Comparison of ENCODE assay signal across 36 mouse cellular contexts in the genomic region with DNA sequence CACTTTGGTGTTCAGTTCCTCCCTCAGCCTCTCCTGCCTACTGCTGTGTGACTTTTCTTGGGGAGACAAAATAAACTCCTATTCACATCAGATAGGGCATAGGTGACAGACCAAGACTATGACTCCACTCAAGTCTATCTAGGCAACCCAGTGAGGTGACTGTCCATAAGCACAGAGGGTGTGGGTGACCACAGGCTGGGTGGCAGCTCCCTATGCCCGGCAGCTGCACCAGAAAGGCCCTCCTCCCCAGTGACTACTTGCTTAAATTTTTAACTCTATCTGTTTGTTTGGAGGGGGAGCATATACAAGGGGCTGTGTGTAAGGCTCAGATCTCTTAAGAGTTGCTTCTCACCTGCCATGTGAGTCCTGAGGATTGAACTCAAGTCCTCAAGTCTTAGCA. TPM values are rescaled to one million over a fixed set of nuclear protein-coding genes. Genes with fewer than 3 reads are reported as not detected.
"Had no signal": no experiment of that assay in that cellular context is flagged by ENCODE, and none has a peak within 500 bp of the region (broad histone marks: within the 10 kb centered on the region; RNA-seq: fewer than 3 reads in every experiment).

No protein-coding gene starts in this region.

- H3K27me3 ChIP-seq: embryonic facial prominence, embryonic 15.5 days had no signal

- H3K27ac ChIP-seq: embryonic facial prominence, embryonic 10.5 days; embryonic facial prominence, embryonic 12.5 days; embryonic facial prominence, embryonic 13.5 days; embryonic facial prominence, embryonic 15.5 days; forebrain, embryonic 10.5 days; forebrain, embryonic 12.5 days; forebrain, embryonic 13.5 days; forebrain, embryonic 15.5 days; gastrocnemius, adult 2 months; heart, adult 2 months had no signal

- H3K4me3 ChIP-seq: embryonic facial prominence, embryonic 10.5 days; embryonic facial prominence, embryonic 12.5 days; embryonic facial prominence, embryonic 13.5 days; embryonic facial prominence, embryonic 15.5 days; erythroblast, embryonic 14.5 days; forebrain, embryonic 10.5 days; forebrain, embryonic 12.5 days; forebrain, embryonic 13.5 days; forebrain, embryonic 15.5 days; gastrocnemius, adult 2 months; heart, adult 2 months had no signal

- H3K4me2 ChIP-seq: embryonic facial prominence, embryonic 12.5 days; embryonic facial prominence, embryonic 13.5 days; embryonic facial prominence, embryonic 15.5 days; forebrain, embryonic 12.5 days; forebrain, embryonic 13.5 days; forebrain, embryonic 15.5 days had no signal

- DNase-seq: cerebellum, adult 2 months; cerebellum, adult 8-10 months; cerebellum, adult 9-10 months; cerebellum, adult 9-11 months; cerebellum, postnatal 10 days; cerebellum, postnatal 14 days; cerebellum, postnatal 25 days; cerebellum, postnatal 36 days; embryo, embryonic 11 days; forebrain, postnatal 0 days; gastrocnemius, adult 2 months; gastrocnemius, postnatal 10 days; gastrocnemius, postnatal 14 days; gastrocnemius, postnatal 25 days; gastrocnemius, postnatal 36 days; heart, adult 11 months; heart, adult 18-20 months; heart, adult 2 months had no signal

- H3K9me3 ChIP-seq: embryonic facial prominence, embryonic 10.5 days; embryonic facial prominence, embryonic 12.5 days; embryonic facial prominence, embryonic 13.5 days; embryonic facial prominence, embryonic 15.5 days; forebrain, embryonic 10.5 days; forebrain, embryonic 12.5 days; forebrain, embryonic 13.5 days; forebrain, embryonic 15.5 days had no signal

- H3K9ac ChIP-seq: embryonic facial prominence, embryonic 12.5 days; embryonic facial prominence, embryonic 13.5 days; embryonic facial prominence, embryonic 15.5 days; forebrain, embryonic 12.5 days; forebrain, embryonic 13.5 days; forebrain, embryonic 15.5 days; forebrain, postnatal 0 days had no signal

- ATAC-seq: forebrain, embryonic 13.5 days; forebrain, embryonic 14.5 days; forebrain, embryonic 15.5 days; forebrain, embryonic 16.5 days; forebrain, postnatal 0 days had no signal

- H3K36me3 ChIP-seq: embryonic facial prominence, embryonic 10.5 days; embryonic facial prominence, embryonic 12.5 days; embryonic facial prominence, embryonic 13.5 days; embryonic facial prominence, embryonic 15.5 days; forebrain, embryonic 10.5 days; forebrain, embryonic 12.5 days; forebrain, embryonic 15.5 days had no signal

RNA-seq across cellular contexts. Expression of a gene that starts 17.1 kb away (rescaled TPM):
- total RNA-seq: common myeloid progenitor, adult 5-6 weeks; gastrocnemius, adult 2 months; gastrocnemius, adult 8-10 months; gastrocnemius, postnatal 14 days; gastrocnemius, postnatal 25 days; gastrocnemius, postnatal 36 days; granulocyte monocyte progenitor cell, adult 5-6 weeks; heart, adult 18-20 months; heart, adult 2 months had no signal
- polyA plus RNA-seq: erythroblast, embryonic 14.5 days; heart, adult 2 months had no signal

RNA-seq across cellular contexts. Expression of a gene that starts 24.2 kb away (rescaled TPM):
- total RNA-seq: granulocyte monocyte progenitor cell, adult 5-6 weeks had no signal
- polyA plus RNA-seq: erythroblast, embryonic 14.5 days had no signal

RNA-seq across cellular contexts. Expression of a gene that starts 52.5 kb away (rescaled TPM):
- total RNA-seq: gastrocnemius, adult 18-20 months; gastrocnemius, adult 2 months; gastrocnemius, adult 8-10 months; gastrocnemius, postnatal 10 days; gastrocnemius, postnatal 14 days; gastrocnemius, postnatal 25 days; gastrocnemius, postnatal 36 days; gastrocnemius, postnatal 4 days; granulocyte monocyte progenitor cell, adult 5-6 weeks; heart, adult 2 months had no signal
- polyA plus RNA-seq: cerebellum, adult 2 months; cortical plate, adult 2 months; erythroblast, embryonic 14.5 days; forebrain, embryonic 12.5 days; frontal cortex, adult 2 months had no signal
